Comparison of ENCODE assay signal across 8 mouse cellular contexts in the genomic region with DNA sequence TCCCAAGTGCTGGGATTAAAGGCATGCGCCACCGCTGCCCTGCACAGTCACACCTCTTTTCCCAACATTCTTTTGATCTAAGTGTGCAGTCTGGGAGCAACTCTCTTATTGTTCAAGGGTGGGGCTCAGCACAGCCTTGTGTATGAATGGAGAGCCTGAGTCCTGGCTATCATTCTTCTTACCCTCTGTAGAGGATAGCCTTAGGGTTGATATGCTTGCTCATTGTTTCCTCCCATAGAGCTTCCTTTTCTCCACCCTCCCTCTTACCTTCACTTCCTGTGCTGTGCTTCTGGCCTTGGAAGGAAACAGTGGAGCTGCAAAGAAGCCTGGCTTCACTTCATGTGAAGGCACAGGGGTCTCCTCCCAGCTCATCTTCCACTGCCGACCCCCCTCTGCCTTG. TPM values are rescaled to one million over a fixed set of nuclear protein-coding genes. Genes with fewer than 3 reads are reported as not detected.
DNase-seq lines count a peak whose midpoint lies in the region; ATAC-seq and TF ChIP-seq lines count a peak whose summit lies in the region.

Gene Cd63, plus strand, starts transcription at position 292 of the 400 bp plus-strand sequence.

- H3K9ac ChIP-seq in hindbrain, embryonic 14.5 days: no peak within 1 kb of the TSS
- H3K9ac ChIP-seq in liver, embryonic 15.5 days: no peak within 1 kb of the TSS

- H3K9me3 ChIP-seq in hindbrain, embryonic 14.5 days (ENCODE audit: control insufficient read depth, low read length): no peaks in the 10 kb centered on the region
- no peaks in the 10 kb centered on the region for H3K9me3 ChIP-seq in liver, embryonic 15.5 days (replicated peaks)

- no peak for ATAC-seq in hindbrain, embryonic 14.5 days (ENCODE audit: low FRiP score)
- ATAC-seq in liver, embryonic 15.5 days (ENCODE audit: insufficient read depth): no peak

- 0 out of 2 replicates have a peak, but pooled peaks cover 2% of the 10 kb centered on the region for H3K4me1 ChIP-seq in hindbrain, embryonic 14.5 days (replicated peaks; ENCODE audit: control insufficient read depth, insufficient read depth, low read length)
- H3K4me1 ChIP-seq in liver, embryonic 15.5 days (replicated peaks): no peaks in the 10 kb centered on the region; the same call in none of the 2 replicates

- H3K27ac ChIP-seq in gastrocnemius, adult 2 months: no peak within 1 kb of the TSS
- H3K27ac ChIP-seq in hindbrain, embryonic 14.5 days: no peak within 1 kb of the TSS
- no peak within 1 kb of the TSS for H3K27ac ChIP-seq in liver, embryonic 15.5 days (replicated peaks)

- no peak for TF ChIP-seq CTCF in gastrocnemius, adult 2 months (IDR thresholded peaks at IDR 0.05)

- H3K4me3 ChIP-seq in gastrocnemius, adult 2 months: no peak within 1 kb of the TSS
- H3K4me3 ChIP-seq in hindbrain, embryonic 14.5 days (replicated peaks; ENCODE audit: low read length): no peak within 1 kb of the TSS
- no peak within 1 kb of the TSS for H3K4me3 ChIP-seq in liver, embryonic 15.5 days (replicated peaks)

- 87% methylated on average over 3 of the region's 3 CpGs for WGBS in hindbrain, embryonic 14.5 days
- 63% methylated on average over 3 of the region's 3 CpGs for WGBS in liver, embryonic 15.5 days (ENCODE audit: insufficient replicate concordance)

- intact Hi-C loops in gastrocnemius, adult 2 months (cut with DNase I): no loop called here

- DNase-seq in kidney, adult 11 months: peak; percentile 7
- DNase-seq in kidney, postnatal 4 days: no peak
- no peak for DNase-seq in adrenal gland, adult 8-10 months
- no peak for DNase-seq in gastrocnemius, adult 2 months
- no peak for DNase-seq in hindbrain, embryonic 14.5 days (ENCODE audit: low spot score)
- no peak for DNase-seq in right cerebral cortex, postnatal 25 days
- no peak for DNase-seq in urinary bladder, adult 18-20 months (ENCODE audit: low spot score in 2 of 2)

- H3K27me3 ChIP-seq in hindbrain, embryonic 14.5 days (ENCODE audit: control insufficient read depth, insufficient read depth, low read length): peaks cover 10% of the 10 kb centered on the region; the same call in 1 of the 2 replicates
- H3K27me3 ChIP-seq in liver, embryonic 15.5 days: peaks cover 24% of the 10 kb centered on the region

- H3K36me3 ChIP-seq in hindbrain, embryonic 14.5 days (replicated peaks; ENCODE audit: control insufficient read depth, insufficient read depth): no peaks in the 10 kb centered on the region
- H3K36me3 ChIP-seq in liver, embryonic 15.5 days (replicated peaks): no peaks in the 10 kb centered on the region

- no peak within 1 kb of the TSS for H3K4me2 ChIP-seq in hindbrain, embryonic 14.5 days (replicated peaks)
- no peak within 1 kb of the TSS for H3K4me2 ChIP-seq in liver, embryonic 15.5 days

RNA-seq across cellular contexts. Expression of gene Cd63, which starts in this region (rescaled TPM):
- total RNA-seq in adrenal gland, adult 8-10 months (2022): 100 to 1,000 TPM; 313 to 472 (median 396) TPM
- 100 to 1,000 TPM; 124 to 132 TPM for total RNA-seq in gastrocnemius, adult 2 months (2021)
- 215 and 239 TPM in 2 replicates for polyA plus RNA-seq in hindbrain, embryonic 14.5 days (2014; fragmentation: Nextera tagmentation; extraction: Ambion mirVana)
- 102 and 113 TPM in 2 replicates for polyA plus RNA-seq in liver, embryonic 15.5 days (2015; fragmentation: Nextera tagmentation; extraction: Ambion mirVana)
